Mouse (Mus musculus) brain, embryonic 14.5 days (tissue): ENCODE results near the gene Stk32c.

Experiments
- CTCF ChIP-seq: fragments of 200-500 bp; IDR thresholded peaks from 2 replicates; pipeline ENCODE4 v1.5.1; 2012; ENCODE audit warnings: inconsistent platforms, mild to moderate bottlenecking, moderate library complexity, borderline replicate concordance; ENCODE audit not compliant: insufficient read depth, insufficient read length; ENCODE audit errors: extremely low read depth
- POLR2A ChIP-seq: fragments of 200-500 bp; IDR thresholded peaks from 2 replicates; pipeline ENCODE4 v1.6.1; 2012; ENCODE audit warnings: mild to moderate bottlenecking, inconsistent platforms, borderline replicate concordance; ENCODE audit not compliant: poor library complexity, insufficient read depth, insufficient read length, severe bottlenecking; ENCODE audit errors: extremely low read depth

DNA sequence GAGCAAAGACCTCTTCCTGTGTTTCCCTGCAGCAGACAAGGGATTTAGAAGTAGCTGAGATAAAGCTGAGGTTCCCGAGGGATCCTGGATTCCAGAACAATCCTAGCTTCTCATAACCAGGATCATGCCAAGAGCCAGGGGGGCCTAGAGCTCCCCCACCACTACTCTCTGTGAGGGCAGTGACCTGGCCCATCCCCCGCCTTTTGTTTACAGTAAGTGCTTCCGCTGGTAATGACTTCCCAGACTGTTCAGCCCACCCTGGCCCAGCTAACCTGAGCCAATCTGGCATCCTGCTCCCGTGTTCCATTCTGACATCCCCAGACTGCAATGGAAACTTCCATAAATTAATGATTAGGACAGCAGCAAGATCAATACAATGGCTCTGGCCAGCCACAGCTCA lies 65.7 kb downstream of the Stk32c start:
- TF ChIP-seq POLR2A (no peak), CTCF (no peak)
